Mouse (Mus musculus) liver, embryonic 14.5 days (tissue): ENCODE measurements at regions not wholly inside any gene's neighbourhood (a gene's known extent, or its start where the extent isn't known, plus 50 kb on each side); places are given as distances from the start of the nearest gene placed in this dataset.

Source experiments
- CTCF ChIP-seq: IDR thresholded peaks from 2 replicates; pipeline ENCODE4 v1.5.1; 2016; ENCODE audit warnings: antibody characterized with exemption, low read depth, control low read depth
- EP300 ChIP-seq: IDR thresholded peaks from 2 replicates; pipeline ENCODE4 v1.6.1; 2016; ENCODE audit warnings: antibody characterized with exemption, low read depth

DNA sequence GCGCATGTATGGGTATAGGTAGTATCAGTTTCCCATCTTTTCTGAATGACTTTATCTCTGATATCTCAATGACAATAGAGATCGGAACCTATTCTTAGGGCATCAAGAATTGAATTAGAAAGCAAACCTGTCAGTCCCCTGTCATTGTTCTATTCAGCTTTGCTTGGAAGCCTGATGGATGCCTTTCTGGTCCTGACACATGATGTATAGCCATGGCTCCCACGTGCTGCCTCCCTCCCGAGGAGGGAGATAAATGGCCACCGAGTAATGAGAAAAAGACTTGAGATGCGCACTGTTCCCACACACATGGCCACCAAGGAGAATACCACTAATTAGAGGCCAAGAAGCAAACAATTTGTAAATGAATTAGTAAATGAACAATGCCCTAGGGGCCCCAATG, 261.8 kb upstream of the Adgrl2 start:
- TF ChIP-seq CTCF: no peak
- TF ChIP-seq EP300: no peak
